Mouse (Mus musculus) left cerebral cortex, postnatal 4 days (tissue): ENCODE results near the gene Plcg1. TPM values are rescaled to one million over a fixed set of nuclear protein-coding genes. Genes with fewer than 3 reads are reported as not detected.

Experiments used
- total RNA-seq, 2 experiments: library from RNA; stranded (reverse); gene quantifications; 2 replicates each; pipeline ENCODE4 v1.2.3; 2021

Plcg1 gene
- total RNA-seq, 2 experiments from 2014 or later: 176 to 190 TPM

Other genes starting within 250 kb of the Plcg1 start
- gene Top1, start 85.4 kb upstream of the Plcg1 start, total RNA-seq: 100 to 1,000 TPM; 105 to 122 TPM
- 10 to 100 TPM; 68.2 to 68.4 TPM for gene Zhx3, start 141.7 kb downstream of the Plcg1 start, total RNA-seq
- under 1 TPM; 0.16 to 0.36 TPM for gene Lpin3, start 149.4 kb downstream of the Plcg1 start, total RNA-seq
- under 1 TPM; 0.20 to 0.26 TPM for gene Emilin3, start 181.0 kb downstream of the Plcg1 start, total RNA-seq